Mouse (Mus musculus): ENCODE data around the gene Acap1. TPM values are rescaled to one million over a fixed set of nuclear protein-coding genes. Genes with fewer than 3 reads are reported as not detected.

Acap1 gene
- polyA plus RNA-seq (2017; shearing (Covaris generic)): 615 TPM

GRCm38 (mm10) chr11:69895291-69895690, at the start of gene Acap1:
Gene Acap1 (minus strand): TSS chr11:69895539.

GRCm38 (mm10) chr11:69935137-69935879, 40.0 kb upstream of the Acap1 start, which contains the start of gene Ybx2:
Gene Ybx2 (plus strand): TSS chr11:69935796.

GRCm38 (mm10) chr11:69921114-69922011, 26.0 kb upstream of the Acap1 start, which contains the start of gene Eif5a:
Gene Eif5a (minus strand): TSS chr11:69921958.

GRCm38 (mm10) chr11:69913554-69914371, 18.4 kb upstream of the Acap1 start, which contains the start of gene Gps2:
Gene Gps2 (plus strand): TSS chr11:69913888.

GRCm38 (mm10) chr11:69900471-69901405, 5.4 kb upstream of the Acap1 start, which contains the start of the genes 2810408A11Rik and Neurl4:
Gene 2810408A11Rik (minus strand): TSS chr11:69900987.
Gene Neurl4 (plus strand): TSS chr11:69901072.

GRCm38 (mm10) chr11:69880853-69881603, 14.3 kb downstream of the Acap1 start, which contains the start of gene Kctd11:
Gene Kctd11 (minus strand): TSS chr11:69881406.

GRCm38 (mm10) chr11:69877878-69878277, 17.5 kb downstream of the Acap1 start, which contains the start of gene Tmem95:
Gene Tmem95 (minus strand): TSS chr11:69878018.

GRCm38 (mm10) chr11:69858113-69858998, 37.0 kb downstream of the Acap1 start, which contains the start of gene Tnk1:
Gene Tnk1 (minus strand): TSS chr11:69858730.

GRCm38 (mm10) chr11:69846198-69846680, 49.1 kb downstream of the Acap1 start, which contains the start of gene Plscr3:
Gene Plscr3 (plus strand): TSS chr11:69846376.

GRCm38 (mm10) chr11:69837952-69838713, 57.2 kb downstream of the Acap1 start, which contains the start of gene Tmem256:
Gene Tmem256 (plus strand): TSS chr11:69838514.

GRCm38 (mm10) chr11:69837604-69837951, 57.8 kb downstream of the Acap1 start, which contains the start of gene Nlgn2:
Gene Nlgn2 (minus strand): TSS chr11:69837784.

Other genes with a start within 250 kb of the Acap1 start
- gene Sox15, start 240.2 kb downstream of the Acap1 start, polyA plus RNA-seq (2017; shearing (Covaris generic)): not detected
- gene Mpdu1, start 232.9 kb downstream of the Acap1 start, polyA plus RNA-seq (2017; shearing (Covaris generic)): 49.4 TPM
- gene Cd68, start 229.4 kb downstream of the Acap1 start, polyA plus RNA-seq (2017; shearing (Covaris generic)): 2.1 TPM
- gene Eif4a1, start 223.1 kb downstream of the Acap1 start, polyA plus RNA-seq (2017; shearing (Covaris generic)): 703 TPM
- gene Senp3, start 213.5 kb downstream of the Acap1 start, polyA plus RNA-seq (2017; shearing (Covaris generic)): 41.7 TPM
- not detected for gene Tnfsf13, start 209.8 kb downstream of the Acap1 start, polyA plus RNA-seq (2017; shearing (Covaris generic))
- gene Tnfsf12, start 199.7 kb downstream of the Acap1 start, polyA plus RNA-seq (2017; shearing (Covaris generic)): not detected
- not detected for gene Tnfsfm13, start 199.4 kb downstream of the Acap1 start, polyA plus RNA-seq (2017; shearing (Covaris generic))
- gene Polr2a, start 136.9 kb downstream of the Acap1 start, polyA plus RNA-seq (2017; shearing (Covaris generic)): 56.9 TPM
- gene Slc35g3, start 133.6 kb downstream of the Acap1 start, polyA plus RNA-seq (2017; shearing (Covaris generic)): not detected
- gene Zbtb4, start 129.6 kb downstream of the Acap1 start, polyA plus RNA-seq (2017; shearing (Covaris generic)): 8.0 TPM
- gene Chrnb1, start 99.6 kb downstream of the Acap1 start, polyA plus RNA-seq (2017; shearing (Covaris generic)): 2.2 TPM
- gene Fgf11, start 93.7 kb downstream of the Acap1 start, polyA plus RNA-seq (2017; shearing (Covaris generic)): not detected
- not detected for gene Tmem102, start 89.9 kb downstream of the Acap1 start, polyA plus RNA-seq (2017; shearing (Covaris generic))
- gene Gm39566, start 80.2 kb downstream of the Acap1 start, polyA plus RNA-seq (2017; shearing (Covaris generic)): not detected
- not detected for gene Spem2, start 77.1 kb downstream of the Acap1 start, polyA plus RNA-seq (2017; shearing (Covaris generic))
- not detected for gene Spem1, start 73.4 kb downstream of the Acap1 start, polyA plus RNA-seq (2017; shearing (Covaris generic))
- gene Nlgn2, start 57.8 kb downstream of the Acap1 start, polyA plus RNA-seq (2017; shearing (Covaris generic)): 0.09 TPM
- gene Tmem256, start 57.0 kb downstream of the Acap1 start, polyA plus RNA-seq (2017; shearing (Covaris generic)): 27.8 TPM
- gene Plscr3, start 49.2 kb downstream of the Acap1 start, polyA plus RNA-seq (2017; shearing (Covaris generic)): 18.0 TPM
- not detected for gene Tnk1, start 36.8 kb downstream of the Acap1 start, polyA plus RNA-seq (2017; shearing (Covaris generic))
- not detected for gene Tmem95, start 17.5 kb downstream of the Acap1 start, polyA plus RNA-seq (2017; shearing (Covaris generic))
- 0.51 TPM for gene Kctd11, start 14.1 kb downstream of the Acap1 start, polyA plus RNA-seq (2017; shearing (Covaris generic))
- gene 2810408A11Rik, start 5.4 kb upstream of the Acap1 start, polyA plus RNA-seq (2017; shearing (Covaris generic)): 2.6 TPM
- 7.7 TPM for gene Neurl4, start 5.5 kb upstream of the Acap1 start, polyA plus RNA-seq (2017; shearing (Covaris generic))
- 253 TPM for gene Gps2, start 18.3 kb upstream of the Acap1 start, polyA plus RNA-seq (2017; shearing (Covaris generic))
- 965 TPM for gene Eif5a, start 26.4 kb upstream of the Acap1 start, polyA plus RNA-seq (2017; shearing (Covaris generic))
- not detected for gene Ybx2, start 40.3 kb upstream of the Acap1 start, polyA plus RNA-seq (2017; shearing (Covaris generic))
- not detected for gene Slc2a4, start 52.6 kb upstream of the Acap1 start, polyA plus RNA-seq (2017; shearing (Covaris generic))
- gene Cldn7, start 69.2 kb upstream of the Acap1 start, polyA plus RNA-seq (2017; shearing (Covaris generic)): not detected
- gene Ctdnep1, start 85.6 kb upstream of the Acap1 start, polyA plus RNA-seq (2017; shearing (Covaris generic)): 31.4 TPM
- 47.8 TPM for gene Elp5, start 87.0 kb upstream of the Acap1 start, polyA plus RNA-seq (2017; shearing (Covaris generic))
- gene Gabarap, start 95.6 kb upstream of the Acap1 start, polyA plus RNA-seq (2017; shearing (Covaris generic)): 310 TPM
- 49.5 TPM for gene Phf23, start 100.2 kb upstream of the Acap1 start, polyA plus RNA-seq (2017; shearing (Covaris generic))
- 27.2 TPM for gene Dvl2, start 105.1 kb upstream of the Acap1 start, polyA plus RNA-seq (2017; shearing (Covaris generic))
- gene Acadvl, start 119.9 kb upstream of the Acap1 start, polyA plus RNA-seq (2017; shearing (Covaris generic)): 87.7 TPM
- 2.4 TPM for gene Dlg4, start 121.4 kb upstream of the Acap1 start, polyA plus RNA-seq (2017; shearing (Covaris generic))
- gene Asgr1, start 158.5 kb upstream of the Acap1 start, polyA plus RNA-seq (2017; shearing (Covaris generic)): not detected
- gene Asgr2, start 197.1 kb upstream of the Acap1 start, polyA plus RNA-seq (2017; shearing (Covaris generic)): not detected
- gene Mgl2, start 234.8 kb upstream of the Acap1 start, polyA plus RNA-seq (2017; shearing (Covaris generic)): not detected

Measured in naive thymus-derived CD4-positive, alpha-beta T cell, adult 5 months (primary cell).